Mouse (Mus musculus): Measurements from ENCODE around the gene Nol9. TPM values are rescaled to one million over a fixed set of nuclear protein-coding genes. Genes with fewer than 3 reads are reported as not detected.

The Nol9 gene
- total RNA-seq, 1 experiment from 2014 or later = 27.0 TPM

- no peak for ATAC-seq (replicated peaks in 1 of 2; ENCODE audit: insufficient read depth in 1 of 2, low FRiP score in 2 of 2, low TSS enrichment in 1 of 2, low read depth in 1 of 2, poor library complexity in 2 of 2, severe bottlenecking in 2 of 2)
These were observed 62.0 kb downstream of the Nol9 start for GRCm38 (mm10) chr4:152101081-152101653.

- no peak for ATAC-seq (replicated peaks in 1 of 2; ENCODE audit: insufficient read depth in 1 of 2, low FRiP score in 2 of 2, low TSS enrichment in 1 of 2, low read depth in 1 of 2, poor library complexity in 2 of 2, severe bottlenecking in 2 of 2)
These were observed 62.8 kb downstream of the Nol9 start for GRCm38 (mm10) chr4:152101921-152102320.

- peak; percentile 72 to 75 for ATAC-seq (replicated peaks in 1 of 2; ENCODE audit: insufficient read depth in 1 of 2, low FRiP score in 2 of 2, low TSS enrichment in 1 of 2, low read depth in 1 of 2, poor library complexity in 2 of 2, severe bottlenecking in 2 of 2)
These were observed 63.9 kb downstream of the Nol9 start for GRCm38 (mm10) chr4:152103025-152103424.

- no peak for ATAC-seq (replicated peaks in 1 of 2; ENCODE audit: insufficient read depth in 1 of 2, low FRiP score in 2 of 2, low TSS enrichment in 1 of 2, low read depth in 1 of 2, poor library complexity in 2 of 2, severe bottlenecking in 2 of 2)
These were observed 67.6 kb downstream of the Nol9 start for GRCm38 (mm10) chr4:152106746-152107145.

GRCm38 (mm10) chr4:152107493-152107892 lies 68.4 kb downstream of the Nol9 start:
- ATAC-seq (replicated peaks in 1 of 2; ENCODE audit: insufficient read depth in 1 of 2, low FRiP score in 2 of 2, low TSS enrichment in 1 of 2, low read depth in 1 of 2, poor library complexity in 2 of 2, severe bottlenecking in 2 of 2) = no peak

- peak; percentile 19; a peak in 1 of 4 replicates for ATAC-seq (replicated peaks in 1 of 2; ENCODE audit: insufficient read depth in 1 of 2, low FRiP score in 2 of 2, low TSS enrichment in 1 of 2, low read depth in 1 of 2, poor library complexity in 2 of 2, severe bottlenecking in 2 of 2)
These were observed 68.9 kb downstream of the Nol9 start for GRCm38 (mm10) chr4:152107971-152108509.

- ATAC-seq (replicated peaks in 1 of 2; ENCODE audit: insufficient read depth in 1 of 2, low FRiP score in 2 of 2, low TSS enrichment in 1 of 2, low read depth in 1 of 2, poor library complexity in 2 of 2, severe bottlenecking in 2 of 2) = no peak
These were observed 69.6 kb downstream of the Nol9 start for GRCm38 (mm10) chr4:152108673-152109072.

GRCm38 (mm10) chr4:152109509-152109908 lies 70.4 kb downstream of the Nol9 start:
- ATAC-seq (replicated peaks in 1 of 2; ENCODE audit: insufficient read depth in 1 of 2, low FRiP score in 2 of 2, low TSS enrichment in 1 of 2, low read depth in 1 of 2, poor library complexity in 2 of 2, severe bottlenecking in 2 of 2) = no peak

GRCm38 (mm10) chr4:152110689-152111088 lies 71.6 kb downstream of the Nol9 start:
- ATAC-seq (replicated peaks in 1 of 2; ENCODE audit: insufficient read depth in 1 of 2, low FRiP score in 2 of 2, low TSS enrichment in 1 of 2, low read depth in 1 of 2, poor library complexity in 2 of 2, severe bottlenecking in 2 of 2) = no peak

Other genes with a start within 250 kb of the Nol9 start
- 11.6 and 60.5 TPM in 2 replicates for gene Camta1, start 177.4 kb upstream of the Nol9 start, total RNA-seq (2017)
- 47.3 and 83.1 TPM in 2 replicates for gene Dnajc11, start 105.6 kb upstream of the Nol9 start, total RNA-seq (2017)
- gene Thap3, start 50.3 kb upstream of the Nol9 start, total RNA-seq (2017) = 13.5 and 14.5 TPM in 2 replicates
- 6.2 and 6.4 TPM in 2 replicates for gene Phf13, start 43.1 kb upstream of the Nol9 start, total RNA-seq (2017)
- 7.4 and 9.3 TPM in 2 replicates for gene Klhl21, start 30.5 kb upstream of the Nol9 start, total RNA-seq (2017)
- gene Zbtb48, start 11.7 kb upstream of the Nol9 start, total RNA-seq (2017) = 9.0 and 11.2 TPM in 2 replicates
- 1.5 and 4.8 TPM in 2 replicates for gene Tas1r1, start 753 bp upstream of the Nol9 start, total RNA-seq (2017)
- gene Plekhg5, start 33.2 kb downstream of the Nol9 start, total RNA-seq (2017) = 3.8 and 3.9 TPM in 2 replicates
- gene Tnfrsf25, start 76.6 kb downstream of the Nol9 start, total RNA-seq (2017) = 0.69 and 1.1 TPM in 2 replicates
- 0.89 and 1.6 TPM in 2 replicates for gene Espn, start 113.0 kb downstream of the Nol9 start, total RNA-seq (2017)
- not detected in 2 replicates for gene Hes2, start 119.5 kb downstream of the Nol9 start, total RNA-seq (2017)
- 66.4 and 72.7 TPM in 2 replicates for gene Acot7, start 138.8 kb downstream of the Nol9 start, total RNA-seq (2017)
- not detected in 2 replicates for gene Gpr153, start 234.9 kb downstream of the Nol9 start, total RNA-seq (2017)